ENCODE assay signal across 26 mouse cellular contexts in the genomic region with DNA sequence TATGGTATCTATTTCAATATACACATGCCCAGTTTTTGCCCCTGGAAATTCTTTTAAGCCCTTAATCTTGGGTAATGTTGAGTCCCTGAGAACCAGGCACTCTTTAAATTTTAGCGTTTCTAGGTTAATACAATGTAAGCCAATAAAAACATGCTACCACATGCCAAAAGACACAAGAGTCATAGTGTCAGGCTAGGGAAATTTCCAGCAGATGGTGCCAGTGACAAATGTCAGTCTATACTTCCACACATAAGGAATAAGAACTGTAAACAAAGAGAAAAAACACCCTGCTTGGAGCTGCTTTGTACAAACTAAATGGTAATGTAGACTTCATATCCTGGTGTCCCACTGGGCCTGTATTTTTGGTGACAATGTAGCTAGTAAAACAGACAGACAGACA.
DNase-seq lines count a peak whose midpoint lies in the region; ATAC-seq and TF ChIP-seq lines count a peak whose summit lies in the region.
"Had no signal": no experiment of that assay in that cellular context is flagged by ENCODE, and none has a peak within 500 bp of the region (broad histone marks: within the 10 kb centered on the region; RNA-seq: fewer than 3 reads in every experiment).

No protein-coding gene starts in this region.

- H3K4me1 ChIP-seq in lung, embryonic 16.5 days (replicated peaks; ENCODE audit: control insufficient read depth, insufficient read depth, low read length): no peaks in the 10 kb centered on the region
- no peaks in the 10 kb centered on the region for H3K4me1 ChIP-seq in lung, adult 2 months (ENCODE audit: control insufficient read depth, insufficient read depth, low read length)
- H3K4me1 ChIP-seq in embryonic facial prominence, embryonic 10.5 days: no peaks in the 10 kb centered on the region
- no peaks in the 10 kb centered on the region for H3K4me1 ChIP-seq in hindbrain, embryonic 16.5 days (ENCODE audit: control insufficient read depth, insufficient read depth, low read depth, low read length)
- H3K4me1 ChIP-seq: embryonic facial prominence, embryonic 13.5 days; forebrain, embryonic 13.5 days; heart, embryonic 10.5 days; heart, embryonic 15.5 days; intestine, embryonic 15.5 days; stomach, embryonic 15.5 days had no signal

- no peak overlapping the region for H3K27ac ChIP-seq in lung, embryonic 16.5 days (ENCODE audit: low read length)
- no peak overlapping the region for H3K27ac ChIP-seq in embryonic facial prominence, embryonic 10.5 days (replicated peaks)
- no peak overlapping the region for H3K27ac ChIP-seq in hindbrain, embryonic 16.5 days (ENCODE audit: low read depth, low read length)
- H3K27ac ChIP-seq: embryonic facial prominence, embryonic 13.5 days; forebrain, embryonic 13.5 days; heart, embryonic 10.5 days; heart, embryonic 15.5 days; hindbrain, postnatal 0 days; intestine, embryonic 15.5 days; layer of hippocampus, adult 2 months; stomach, embryonic 15.5 days had no signal

- WGBS in lung, embryonic 16.5 days: 29% methylated on average over 1 of the region's 1 CpGs
- WGBS in lung, adult 2 months: 63% methylated on average over 1 of the region's 1 CpGs
- WGBS in embryonic facial prominence, embryonic 10.5 days: 43% methylated on average over 1 of the region's 1 CpGs
- 79% methylated on average over 1 of the region's 1 CpGs for WGBS in hindbrain, embryonic 16.5 days

- no peak for TF ChIP-seq CTCF in lung, adult 2 months (IDR thresholded peaks at IDR 0.05; ENCODE audit: insufficient read depth, low read length)

- no peaks in the 10 kb centered on the region for H3K36me3 ChIP-seq in lung, embryonic 16.5 days (ENCODE audit: control insufficient read depth, insufficient read depth, low read length)
- no peaks in the 10 kb centered on the region for H3K36me3 ChIP-seq in embryonic facial prominence, embryonic 10.5 days (replicated peaks)
- no peaks in the 10 kb centered on the region for H3K36me3 ChIP-seq in hindbrain, embryonic 16.5 days (ENCODE audit: control insufficient read depth, insufficient read depth, low read length)
- H3K36me3 ChIP-seq: embryonic facial prominence, embryonic 13.5 days; G1E; heart, embryonic 10.5 days; heart, embryonic 15.5 days; intestine, embryonic 15.5 days; stomach, embryonic 15.5 days had no signal

- peak; percentile 54 for ATAC-seq in lung, embryonic 16.5 days (ENCODE audit: low read depth)
- no peak for ATAC-seq in hindbrain, embryonic 16.5 days
- ATAC-seq: forebrain, embryonic 13.5 days; hindbrain, postnatal 0 days; intestine, embryonic 15.5 days had no signal

- no peak overlapping the region for H3K9ac ChIP-seq in lung, embryonic 16.5 days (ENCODE audit: low read length)
- no peak overlapping the region for H3K9ac ChIP-seq in hindbrain, embryonic 16.5 days (ENCODE audit: low read depth, low read length)
- H3K9ac ChIP-seq: embryonic facial prominence, embryonic 13.5 days; forebrain, embryonic 13.5 days; heart, embryonic 15.5 days; intestine, embryonic 15.5 days; stomach, embryonic 15.5 days had no signal

- no peak overlapping the region for H3K4me3 ChIP-seq in lung, embryonic 16.5 days (ENCODE audit: low read length)
- H3K4me3 ChIP-seq in lung, adult 2 months (replicated peaks; ENCODE audit: extremely low read depth, low read depth, low read length): no peak overlapping the region
- H3K4me3 ChIP-seq in embryonic facial prominence, embryonic 10.5 days: no peak overlapping the region
- no peak overlapping the region for H3K4me3 ChIP-seq in hindbrain, embryonic 16.5 days (ENCODE audit: low read length)
- H3K4me3 ChIP-seq: embryonic facial prominence, embryonic 13.5 days; erythroblast, embryonic 14.5 days; forebrain, embryonic 13.5 days; heart, embryonic 10.5 days; heart, embryonic 15.5 days; intestine, embryonic 15.5 days; layer of hippocampus, adult 2 months; stomach, embryonic 15.5 days had no signal

- no peak overlapping the region for H3K4me2 ChIP-seq in lung, embryonic 16.5 days (ENCODE audit: low read depth, low read length)
- H3K4me2 ChIP-seq in hindbrain, embryonic 16.5 days (ENCODE audit: low read length): no peak overlapping the region
- H3K4me2 ChIP-seq: embryonic facial prominence, embryonic 13.5 days; forebrain, embryonic 13.5 days; heart, embryonic 15.5 days; intestine, embryonic 15.5 days; stomach, embryonic 15.5 days had no signal

- no peaks in the 10 kb centered on the region for H3K27me3 ChIP-seq in lung, embryonic 16.5 days (ENCODE audit: control insufficient read depth, insufficient read depth, low read depth, low read length)
- H3K27me3 ChIP-seq in embryonic facial prominence, embryonic 10.5 days (replicated peaks; ENCODE audit: low read depth, poor library complexity, severe bottlenecking): no peaks in the 10 kb centered on the region
- H3K27me3 ChIP-seq in hindbrain, embryonic 16.5 days (replicated peaks; ENCODE audit: control insufficient read depth, insufficient read depth, low read length): no peaks in the 10 kb centered on the region
- H3K27me3 ChIP-seq: embryonic facial prominence, embryonic 13.5 days; forebrain, embryonic 13.5 days; heart, embryonic 15.5 days; intestine, embryonic 15.5 days; stomach, embryonic 15.5 days had no signal

- DNase-seq in embryo, embryonic 11 days: peak; percentile 2
- DNase-seq in embryo, embryonic 9.5 days (ENCODE audit: extremely low spot score): no peak
- no peak for DNase-seq in lung, adult 2 months
- DNase-seq in embryonic facial prominence, embryonic 10.5 days (ENCODE audit: low spot score): peak; percentile 7
- no peak for DNase-seq in left cerebral cortex, postnatal 14 days (ENCODE audit: low spot score in 2 of 2)
- DNase-seq: adrenal gland, postnatal 10 days; cerebellum, adult 11-12 months; gastrocnemius, postnatal 25 days; heart, adult 11 months; kidney, adult 2 months; kidney, postnatal 36 days; left cerebral cortex, postnatal 4 days; lung, postnatal 10 days; thymus, postnatal 25 days had no signal

- no peaks in the 10 kb centered on the region for H3K9me3 ChIP-seq in lung, embryonic 16.5 days (ENCODE audit: control insufficient read depth, low read length)
- no peaks in the 10 kb centered on the region for H3K9me3 ChIP-seq in embryonic facial prominence, embryonic 10.5 days
- no peaks in the 10 kb centered on the region for H3K9me3 ChIP-seq in hindbrain, embryonic 16.5 days (ENCODE audit: control insufficient read depth, low read length)
- H3K9me3 ChIP-seq: embryonic facial prominence, embryonic 13.5 days; forebrain, embryonic 13.5 days; G1E; heart, embryonic 10.5 days; heart, embryonic 15.5 days; intestine, embryonic 15.5 days; stomach, embryonic 15.5 days had no signal

- intact Hi-C loops in left cerebral cortex, postnatal 14 days (cut with DNase I): no loop called here

- TF ChIP-seq POLR2A in lung, adult 2 months (IDR thresholded peaks at IDR 0.05; ENCODE audit: borderline replicate concordance, extremely low read depth, low read depth, low read length): no peak

Comparison
In these comparisons a context has a peak if more than half of its experiments do, and no peak if none do; other contexts are left out.
1. DNase-seq: peak in embryo, embryonic 11 days (single experiment) and embryonic facial prominence, embryonic 10.5 days (single experiment); none in embryo, embryonic 9.5 days (single experiment), lung, adult 2 months (single experiment) and left cerebral cortex, postnatal 14 days (0 of 2).